ENCODE assay signal across 22 mouse cellular contexts in the genomic region with DNA sequence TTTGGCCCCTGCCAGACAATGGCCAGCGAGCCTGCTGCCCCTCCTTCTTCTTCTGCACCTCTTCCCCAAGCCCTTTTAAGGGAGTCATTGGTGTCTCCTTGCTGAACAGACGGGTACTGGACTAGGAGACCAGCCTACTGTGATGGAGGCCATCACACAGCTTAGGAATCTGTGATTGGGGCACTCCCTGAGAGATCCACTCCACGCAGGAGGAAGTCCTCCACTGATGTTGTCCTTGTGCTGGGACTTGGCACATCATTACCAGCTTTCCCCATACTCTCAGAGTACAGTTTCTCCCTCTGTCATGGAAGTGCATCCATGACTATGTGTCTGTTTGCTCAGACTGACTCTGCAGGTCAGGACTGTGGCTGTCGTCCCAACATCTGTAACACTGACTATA.
DNase-seq lines count a peak whose midpoint lies in the region; ATAC-seq and TF ChIP-seq lines count a peak whose summit lies in the region.
"Had no signal": no experiment of that assay in that cellular context is flagged by ENCODE, and none has a peak within 500 bp of the region (broad histone marks: within the 10 kb centered on the region; RNA-seq: fewer than 3 reads in every experiment).

No protein-coding gene starts in this region.

- H3K79me2 ChIP-seq in macrophage (ENCODE audit: inconsistent target), result no peaks in the 10 kb centered on the region

- no peaks in the 10 kb centered on the region for H3K27me3 ChIP-seq in heart, postnatal 0 days (ENCODE audit: control insufficient read depth, insufficient read depth, low read length)
- no peaks in the 10 kb centered on the region for H3K27me3 ChIP-seq in liver, postnatal 0 days (ENCODE audit: insufficient read depth, low read length)
- H3K27me3 ChIP-seq in liver, embryonic 12.5 days (replicated peaks), result no peaks in the 10 kb centered on the region
- no peaks in the 10 kb centered on the region for H3K27me3 ChIP-seq in neural tube, embryonic 15.5 days (replicated peaks)
- H3K27me3 ChIP-seq: intestine, embryonic 15.5 days; lung, embryonic 15.5 days had no signal

- H3K9ac ChIP-seq in heart, postnatal 0 days (replicated peaks; ENCODE audit: low read depth, low read length), result no peak overlapping the region
- no peak overlapping the region for H3K9ac ChIP-seq in liver, postnatal 0 days (replicated peaks)
- H3K9ac ChIP-seq in liver, embryonic 12.5 days, result no peak overlapping the region
- no peak overlapping the region for H3K9ac ChIP-seq in neural tube, embryonic 15.5 days (replicated peaks)
- H3K9ac ChIP-seq: intestine, embryonic 15.5 days; lung, embryonic 15.5 days had no signal

- H3K4me1 ChIP-seq in heart, postnatal 0 days (ENCODE audit: control insufficient read depth, insufficient read depth), result no peaks in the 10 kb centered on the region; the same call in 1 of the 2 replicates
- H3K4me1 ChIP-seq in liver, postnatal 0 days (ENCODE audit: insufficient read depth), result no peaks in the 10 kb centered on the region
- no peaks in the 10 kb centered on the region for H3K4me1 ChIP-seq in liver, embryonic 12.5 days
- H3K4me1 ChIP-seq in neural tube, embryonic 15.5 days, result peaks cover 7% of the 10 kb centered on the region
- H3K4me1 ChIP-seq: intestine, embryonic 15.5 days had no signal

- 74% methylated on average over 4 of the region's 4 CpGs for WGBS in heart, postnatal 0 days
- WGBS in liver, postnatal 0 days (ENCODE audit: insufficient replicate concordance), result 48% methylated on average over 4 of the region's 4 CpGs
- 50% methylated on average over 4 of the region's 4 CpGs for WGBS in liver, embryonic 12.5 days (ENCODE audit: insufficient replicate concordance)
- 49% methylated on average over 4 of the region's 4 CpGs for WGBS in macrophage (ENCODE audit: missing documents)
- 87% methylated on average over 4 of the region's 4 CpGs for WGBS in neural tube, embryonic 15.5 days

- H3K4me3 ChIP-seq in heart, postnatal 0 days (ENCODE audit: low read depth, low read length), result no peak overlapping the region
- H3K4me3 ChIP-seq in liver, postnatal 0 days (ENCODE audit: low read depth, low read length), result no peak overlapping the region
- H3K4me3 ChIP-seq in liver, embryonic 12.5 days, result no peak overlapping the region
- no peak overlapping the region for H3K4me3 ChIP-seq in macrophage (ENCODE audit: inconsistent target)
- H3K4me3 ChIP-seq in neural tube, embryonic 15.5 days (replicated peaks), result no peak overlapping the region
- H3K4me3 ChIP-seq: embryonic facial prominence, embryonic 10.5 days; intestine, embryonic 15.5 days; layer of hippocampus, adult 2 months; lung, embryonic 15.5 days had no signal

- intact Hi-C loops in heart, postnatal 25 days (cut with DNase I), result no loop called here

- TF ChIP-seq CTCF in heart, postnatal 0 days (IDR thresholded peaks at IDR 0.05; ENCODE audit: low read depth), result no peak
- TF ChIP-seq CTCF in liver, postnatal 0 days (IDR thresholded peaks at IDR 0.05; ENCODE audit: low read depth), result no peak

- no peaks in the 10 kb centered on the region for H3K36me3 ChIP-seq in heart, postnatal 0 days (replicated peaks; ENCODE audit: control insufficient read depth, insufficient read depth, low read length)
- H3K36me3 ChIP-seq in liver, postnatal 0 days (replicated peaks; ENCODE audit: insufficient read depth, low read length), result no peaks in the 10 kb centered on the region
- H3K36me3 ChIP-seq in liver, embryonic 12.5 days, result no peaks in the 10 kb centered on the region
- no peaks in the 10 kb centered on the region for H3K36me3 ChIP-seq in macrophage (ENCODE audit: inconsistent target)
- H3K36me3 ChIP-seq in neural tube, embryonic 15.5 days, result peaks cover 5% of the 10 kb centered on the region; the same call in 1 of the 2 replicates
- H3K36me3 ChIP-seq: embryonic facial prominence, embryonic 10.5 days; intestine, embryonic 15.5 days; lung, embryonic 15.5 days had no signal

- H3K4me2 ChIP-seq in heart, postnatal 0 days (ENCODE audit: low read depth, low read length), result no peak overlapping the region
- H3K4me2 ChIP-seq in liver, postnatal 0 days (ENCODE audit: low read depth, low read length), result no peak overlapping the region
- H3K4me2 ChIP-seq in liver, embryonic 12.5 days, result no peak overlapping the region
- no peak overlapping the region for H3K4me2 ChIP-seq in neural tube, embryonic 15.5 days
- H3K4me2 ChIP-seq: intestine, embryonic 15.5 days; liver, embryonic 11.5 days; lung, embryonic 15.5 days had no signal

- no peaks in the 10 kb centered on the region for H3K9me3 ChIP-seq in heart, postnatal 0 days (replicated peaks; ENCODE audit: control insufficient read depth, low read length)
- no peaks in the 10 kb centered on the region for H3K9me3 ChIP-seq in liver, postnatal 0 days (ENCODE audit: low read length)
- H3K9me3 ChIP-seq in liver, embryonic 12.5 days (replicated peaks), result no peaks in the 10 kb centered on the region
- H3K9me3 ChIP-seq in neural tube, embryonic 15.5 days (replicated peaks), result no peaks in the 10 kb centered on the region
- H3K9me3 ChIP-seq: embryonic facial prominence, embryonic 10.5 days; intestine, embryonic 15.5 days; lung, embryonic 15.5 days had no signal

- DNase-seq in heart, postnatal 0 days (ENCODE audit: low spot score), result no peak
- DNase-seq in heart, postnatal 25 days (ENCODE audit: low spot score), result no peak
- no peak for DNase-seq in liver, postnatal 0 days
- DNase-seq in cerebellum, adult 18-20 months, result no peak
- no peak for DNase-seq in thymus, adult 18-20 months
- DNase-seq: adrenal gland, postnatal 25 days; gastrocnemius, postnatal 36 days; heart, postnatal 4 days; layer of hippocampus, postnatal 36 days; midbrain, embryonic 14.5 days; thymus, postnatal 36 days had no signal

- 0 out of 2 replicates have a peak, but pooled peaks have one; percentile 2 for ATAC-seq in heart, postnatal 0 days (ENCODE audit: insufficient read depth, low read depth)
- ATAC-seq in liver, postnatal 0 days, result peak; percentile 21; the same call in 1 of the 2 replicates
- ATAC-seq in liver, embryonic 12.5 days, result no peak
- ATAC-seq in neural tube, embryonic 15.5 days (ENCODE audit: low FRiP score), result no peak
- ATAC-seq: CD4-positive, CD25-positive, alpha-beta regulatory T cell, adult 4 months; forebrain, embryonic 16.5 days; hindbrain, embryonic 16.5 days; intestine, embryonic 15.5 days had no signal

- no peak overlapping the region for H3K27ac ChIP-seq in heart, postnatal 0 days (ENCODE audit: low read depth)
- H3K27ac ChIP-seq in liver, postnatal 0 days (ENCODE audit: low read depth), result no peak overlapping the region
- H3K27ac ChIP-seq in liver, embryonic 12.5 days, result no peak overlapping the region
- H3K27ac ChIP-seq in macrophage, result peak overlapping the region; percentile 96
- 0 out of 2 replicates have a peak overlapping the region, but pooled peaks have one; percentile 3 for H3K27ac ChIP-seq in neural tube, embryonic 15.5 days (replicated peaks)
- H3K27ac ChIP-seq: embryonic facial prominence, embryonic 10.5 days; intestine, embryonic 15.5 days; layer of hippocampus, adult 2 months; lung, embryonic 15.5 days had no signal

- TF ChIP-seq EP300 in heart, postnatal 0 days (IDR thresholded peaks at IDR 0.05; ENCODE audit: low read depth), result no peak
- no peak for TF ChIP-seq EP300 in liver, postnatal 0 days (IDR thresholded peaks at IDR 0.05; ENCODE audit: low read depth)

Comparison
In these comparisons a context has a peak if more than half of its experiments do, and no peak if none do; other contexts are left out.
1. ATAC-seq: peak in heart, postnatal 0 days (single experiment) and liver, postnatal 0 days (single experiment); none in liver, embryonic 12.5 days (single experiment) and neural tube, embryonic 15.5 days (single experiment).
2. H3K27ac ChIP-seq: peak in macrophage (single experiment) and neural tube, embryonic 15.5 days (single experiment); none in heart, postnatal 0 days (single experiment), liver, postnatal 0 days (single experiment) and liver, embryonic 12.5 days (single experiment).